ENCODE assay signal across 9 mouse cellular contexts in genomic region chr15:19162119-19162888, GRCm38 (mm10).
DNase-seq lines count a peak whose midpoint lies in the region; ATAC-seq lines count a peak whose summit lies in the region.
"Had no signal": no experiment of that assay in that cellular context is flagged by ENCODE, and none has a peak within 500 bp of the region (broad histone marks: within the 10 kb centered on the region; RNA-seq: fewer than 3 reads in every experiment).

No protein-coding gene starts in this region.

- H3K9me3 ChIP-seq in midbrain, embryonic 13.5 days, result no peaks in the 10 kb centered on the region
- no peaks in the 10 kb centered on the region for H3K9me3 ChIP-seq in midbrain, embryonic 11.5 days (ENCODE audit: control insufficient read depth, low read length)

- no peaks in the 10 kb centered on the region for H3K36me3 ChIP-seq in midbrain, embryonic 13.5 days
- no peaks in the 10 kb centered on the region for H3K36me3 ChIP-seq in midbrain, embryonic 11.5 days (ENCODE audit: control insufficient read depth, insufficient read depth, low read length)

- H3K4me1 ChIP-seq in midbrain, embryonic 13.5 days (replicated peaks), result no peaks in the 10 kb centered on the region
- H3K4me1 ChIP-seq in midbrain, embryonic 11.5 days (ENCODE audit: control insufficient read depth, insufficient read depth, low read length), result no peaks in the 10 kb centered on the region

- 82% methylated on average over 6 of the region's 6 CpGs for WGBS in midbrain, embryonic 13.5 days
- WGBS in midbrain, embryonic 11.5 days, result 85% methylated on average over 6 of the region's 6 CpGs

- H3K4me2 ChIP-seq in midbrain, embryonic 13.5 days (replicated peaks), result no peak overlapping the region
- no peak overlapping the region for H3K4me2 ChIP-seq in midbrain, embryonic 11.5 days

- ATAC-seq in midbrain, embryonic 13.5 days, result peak; percentile 58; the same call in 1 of the 2 replicates
- no peak for ATAC-seq in midbrain, embryonic 11.5 days (ENCODE audit: low FRiP score)

- no peak for DNase-seq in midbrain, embryonic 11.5 days (ENCODE audit: low spot score, missing footprints)
- peak; percentile 39 for DNase-seq in fat pad, adult 2 months (ENCODE audit: extremely low read depth, low read depth, low spot score)
- DNase-seq in layer of hippocampus, postnatal 10 days (ENCODE audit: low spot score in 2 of 2), result peak; percentile 58 to 72
- peak; percentile 63 for DNase-seq in testis, postnatal 14 days (ENCODE audit: low spot score)
- no peak for DNase-seq in spleen, postnatal 14 days (ENCODE audit: low spot score in 2 of 2)
- DNase-seq in thymus, postnatal 10 days (ENCODE audit: low spot score in 2 of 2), result no peak

- no peak overlapping the region for H3K27ac ChIP-seq in midbrain, embryonic 13.5 days
- H3K27ac ChIP-seq in midbrain, embryonic 11.5 days (ENCODE audit: low read depth, low read length), result no peak overlapping the region
- H3K27ac ChIP-seq: heart, adult 2 months; macrophage had no signal

- H3K9ac ChIP-seq in midbrain, embryonic 13.5 days (replicated peaks), result no peak overlapping the region
- no peak overlapping the region for H3K9ac ChIP-seq in midbrain, embryonic 11.5 days (ENCODE audit: low read length)

- no peaks in the 10 kb centered on the region for H3K27me3 ChIP-seq in midbrain, embryonic 13.5 days
- no peaks in the 10 kb centered on the region for H3K27me3 ChIP-seq in midbrain, embryonic 11.5 days (ENCODE audit: control insufficient read depth, insufficient read depth, low read length)

- no peak overlapping the region for H3K4me3 ChIP-seq in midbrain, embryonic 13.5 days (replicated peaks)
- no peak overlapping the region for H3K4me3 ChIP-seq in midbrain, embryonic 11.5 days (ENCODE audit: low read depth, low read length)
- H3K4me3 ChIP-seq: heart, adult 2 months had no signal

Comparison
In these comparisons a context has a peak if more than half of its experiments do, and no peak if none do; other contexts are left out.
1. DNase-seq: peak in fat pad, adult 2 months (single experiment), layer of hippocampus, postnatal 10 days (2 of 2) and testis, postnatal 14 days (single experiment); none in midbrain, embryonic 11.5 days (single experiment), spleen, postnatal 14 days (0 of 2) and thymus, postnatal 10 days (0 of 2).